Mouse (Mus musculus) c-Kit-positive CD71-positive TER-119-negative erythroid progenitor cells, embryonic 14.5 days (primary cell): ENCODE measurements at regions not wholly inside any gene's neighbourhood (a gene's known extent, or its start where the extent isn't known, plus 50 kb on each side); places are given as distances from the start of the nearest gene placed in this dataset.
"Not testable (repeated sequence)": the region's sequence is repeated elsewhere in the genome, so short reads cannot be mapped to it uniquely, and the experiment has no call there.

ENCODE experiments used
- DNase-seq: peaks from one replicate; pipeline ENCODE4 v3.0.0-alpha.2; 2013; ENCODE audit warnings: low read depth

- no peak for DNase-seq
These were observed 137.0 kb downstream of the Sptssa start for GRCm38 (mm10) chr12:54519370-54519769.

- DNase-seq: no peak
These were observed 139.1 kb downstream of the Sptssa start for GRCm38 (mm10) chr12:54517265-54517664.

DNA sequence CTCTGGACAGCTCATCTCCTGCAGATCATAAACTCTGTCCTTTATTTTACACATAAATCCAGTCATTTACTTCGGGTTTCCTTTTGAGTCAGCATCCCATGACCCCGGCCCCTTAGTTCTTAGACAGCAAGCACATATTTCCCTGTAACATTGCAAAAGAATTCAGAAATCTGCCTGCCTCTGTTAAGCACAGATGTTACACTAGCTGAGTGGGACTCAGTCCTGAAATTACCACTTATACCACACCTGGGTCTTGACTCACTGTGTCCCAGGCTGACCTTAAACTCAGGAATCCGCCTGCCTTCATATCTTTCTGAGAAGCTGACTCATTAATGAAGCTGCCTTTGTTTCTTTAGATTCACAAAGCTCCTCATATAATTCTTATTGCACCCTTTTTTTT is 139.9 kb downstream of the Sptssa start:
- no peak for DNase-seq

GRCm38 (mm10) chr12:54516039-54516438 is 140.3 kb downstream of the Sptssa start:
- not testable (repeated sequence) for DNase-seq

- DNase-seq: no peak
These were observed 146.5 kb downstream of the Sptssa start for GRCm38 (mm10) chr12:54509903-54510302.

GRCm38 (mm10) chr12:54502775-54503174 is 153.6 kb downstream of the Sptssa start:
- DNase-seq: no peak

GRCm38 (mm10) chr12:54499963-54500362 is 156.4 kb downstream of the Sptssa start:
- no peak for DNase-seq

- no peak for DNase-seq
These were observed 160.5 kb downstream of the Sptssa start for GRCm38 (mm10) chr12:54495701-54496374.

GRCm38 (mm10) chr12:54494756-54495375 is 161.5 kb downstream of the Sptssa start:
- no peak for DNase-seq

GRCm38 (mm10) chr12:54492737-54493136 is 163.6 kb downstream of the Sptssa start:
- DNase-seq: no peak

DNA sequence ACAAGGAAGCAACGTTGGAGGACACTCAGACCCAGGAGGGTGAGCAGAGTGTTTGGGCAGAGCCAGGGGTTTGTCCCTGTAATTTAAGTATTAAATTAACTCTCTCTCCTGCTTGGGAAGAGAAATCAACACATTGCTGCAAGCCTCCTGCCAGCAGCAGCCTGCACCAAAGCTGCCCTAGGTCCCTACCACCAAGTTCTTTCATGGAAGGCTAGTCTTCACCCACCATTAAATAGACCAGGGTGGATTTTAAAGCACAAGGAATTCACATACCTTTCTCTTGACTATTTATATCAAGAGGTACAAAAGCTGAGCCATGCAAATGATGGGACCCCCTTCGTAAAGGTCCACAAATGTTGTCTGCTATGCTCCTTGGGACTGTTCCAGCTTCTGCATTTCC is 165.9 kb downstream of the Sptssa start:
- DNase-seq: no peak

GRCm38 (mm10) chr12:54489675-54490074 is 166.7 kb downstream of the Sptssa start:
- DNase-seq: no peak

- no peak for DNase-seq
These were observed 168.7 kb downstream of the Sptssa start for GRCm38 (mm10) chr12:54487689-54488088.

DNA sequence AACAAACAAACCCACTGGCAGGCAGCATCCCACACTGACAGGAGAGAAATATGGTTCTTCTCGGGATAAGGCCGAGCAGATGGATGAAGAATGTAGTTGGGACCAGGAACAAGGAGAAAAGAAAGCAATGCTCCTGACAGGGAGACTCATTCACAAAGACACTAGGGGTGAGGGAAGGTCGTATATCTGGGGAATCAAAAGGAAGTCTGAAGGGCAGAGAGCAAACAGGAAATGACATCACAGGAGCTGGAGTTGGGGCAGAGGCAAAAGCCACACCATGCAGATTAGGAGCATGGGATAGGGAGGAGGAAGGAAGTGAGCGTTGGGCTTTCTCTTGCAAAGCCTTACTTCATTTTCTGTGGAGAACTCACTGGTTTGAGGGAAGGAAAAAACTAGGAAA is 174.4 kb downstream of the Sptssa start:
- no peak for DNase-seq

- no peak for DNase-seq
These were observed 176.5 kb downstream of the Sptssa start for GRCm38 (mm10) chr12:54479841-54480240.

- DNase-seq: no peak
These were observed 183.5 kb downstream of the Sptssa start for GRCm38 (mm10) chr12:54472881-54473280.

DNA sequence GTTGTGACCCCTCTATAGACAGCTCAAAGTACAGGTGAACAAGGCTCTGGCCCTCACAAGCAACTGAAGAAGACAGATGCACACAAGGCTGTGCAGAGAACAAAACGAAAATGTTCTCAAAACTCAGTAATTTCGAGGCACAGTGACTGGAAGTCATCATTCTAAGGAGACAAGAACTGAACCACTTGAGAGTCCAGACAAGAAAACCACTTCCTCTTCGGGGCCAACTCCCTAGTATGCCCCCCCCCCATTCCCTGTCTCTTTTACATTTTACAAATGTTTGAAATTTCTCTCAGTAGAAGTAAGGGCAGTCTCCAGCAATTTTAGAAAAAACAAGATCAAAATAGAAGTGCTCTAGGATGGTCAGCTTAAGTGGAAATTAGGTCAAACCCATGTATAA is 184.0 kb downstream of the Sptssa start:
- no peak for DNase-seq

GRCm38 (mm10) chr12:54467635-54468034 is 188.7 kb downstream of the Sptssa start:
- no peak for DNase-seq

GRCm38 (mm10) chr12:54463806-54464205 is 192.6 kb downstream of the Sptssa start:
- no peak for DNase-seq

GRCm38 (mm10) chr12:54461411-54461810 is 195.0 kb downstream of the Sptssa start:
- no peak for DNase-seq

DNA sequence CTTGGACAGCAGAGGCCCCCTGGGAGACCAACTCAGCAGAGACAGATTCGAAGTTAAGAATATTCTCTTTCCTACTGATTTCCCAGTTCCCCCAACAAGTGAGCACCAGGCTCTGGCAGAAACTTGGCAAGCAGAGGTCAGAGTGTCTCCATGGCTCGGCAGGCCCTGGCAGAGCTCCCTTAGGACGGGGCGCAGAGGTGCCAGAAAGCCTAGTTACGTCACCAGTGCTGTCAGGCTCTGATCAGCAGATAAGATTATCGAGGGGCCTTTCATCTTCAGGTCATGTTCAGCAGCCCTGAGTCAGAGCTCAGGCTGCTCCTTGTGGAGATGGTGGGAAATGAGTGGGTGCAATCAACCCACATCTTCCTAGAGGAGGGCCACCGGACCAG is 196.2 kb downstream of the Sptssa start:
- no peak for DNase-seq

GRCm38 (mm10) chr12:54459462-54460134 is 196.8 kb downstream of the Sptssa start:
- no peak for DNase-seq

DNA sequence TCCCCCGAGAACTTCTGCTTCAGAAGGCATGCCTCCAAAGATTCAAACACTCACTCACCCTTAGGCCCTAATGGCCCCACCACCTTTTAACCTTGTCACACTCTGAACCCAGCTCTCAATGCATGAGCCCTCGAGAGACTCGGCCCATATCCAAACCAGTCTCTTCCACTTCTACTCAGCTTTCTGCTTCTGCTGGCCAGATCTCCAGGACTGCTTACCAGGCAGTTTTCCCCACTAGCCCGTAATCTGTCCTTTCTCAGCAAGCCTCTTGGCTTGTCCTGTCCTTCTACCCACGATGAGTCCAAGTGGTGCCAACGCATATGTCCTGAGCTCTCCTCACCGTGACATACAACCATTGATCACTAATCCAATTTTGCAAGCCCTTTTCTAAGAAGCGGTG is 199.6 kb downstream of the Sptssa start:
- no peak for DNase-seq
